Mouse (Mus musculus) heart, embryonic 13.5 days (tissue): ENCODE data around the gene Cntnap5a. TPM values are rescaled to one million over a fixed set of nuclear protein-coding genes. Genes with fewer than 3 reads are reported as not detected.

ENCODE experiments used
- ATAC-seq: fragments of 200-750 bp; cut with Nextera tagmentation; 2 replicates; pipeline ENCODE4 v1.8.0; 2017; ENCODE audit warnings: moderate TSS enrichment; ENCODE audit not compliant: insufficient number of reproducible peaks, low FRiP score, low TSS enrichment; ENCODE audit errors: extremely low read depth
- H3K27ac ChIP-seq: fragments of 300-500 bp; sonication (generic); replicated peaks from 2 replicates; pipeline ENCODE4 v1.5.1; 2015; ENCODE audit warnings: moderate library complexity, mild to moderate bottlenecking, inconsistent platforms
- H3K27me3 ChIP-seq: fragments of 300-500 bp; sonication (generic); replicated peaks from 2 replicates; pipeline ENCODE4 v1.6.1; 2015; ENCODE audit warnings: mild to moderate bottlenecking, inconsistent platforms
- H3K36me3 ChIP-seq: fragments of 300-500 bp; sonication (generic); 2 replicates; pipeline ENCODE4 v1.6.1; 2015; ENCODE audit warnings: mild to moderate bottlenecking, inconsistent platforms
- H3K4me1 ChIP-seq: fragments of 300-500 bp; sonication (generic); 2 replicates; pipeline ENCODE4 v1.6.1; 2015; ENCODE audit warnings: inconsistent platforms
- H3K4me2 ChIP-seq: fragments of 300-500 bp; sonication (generic); 2 replicates; pipeline ENCODE4 v1.6.1; 2015; ENCODE audit warnings: inconsistent platforms, mild to moderate bottlenecking, moderate library complexity
- H3K4me3 ChIP-seq: fragments of 300-500 bp; sonication (generic); 2 replicates; pipeline ENCODE4 v1.5.1; 2015; ENCODE audit warnings: moderate library complexity, mild to moderate bottlenecking, inconsistent platforms
- H3K9ac ChIP-seq: fragments of 300-500 bp; sonication (generic); 2 replicates; pipeline ENCODE4 v1.6.1; 2015; ENCODE audit warnings: inconsistent platforms, mild to moderate bottlenecking, moderate library complexity
- H3K9me3 ChIP-seq: fragments of 300-500 bp; sonication (generic); 2 replicates; pipeline ENCODE4 v1.6.1; 2016; ENCODE audit warnings: inconsistent platforms
- WGBS: fragments of 180-500 bp; shearing (Covaris S2); methylation state at CpG from one replicate; pipeline ENCODE4 v1.1.7; 2015; ENCODE audit warnings: mixed read lengths; 5-methylcytosine and 5-hydroxymethylcytosine counted together
- polyA plus RNA-seq: library from polyadenylated mRNA; unstranded; fragments of >200 nt; fragmentation: Nextera tagmentation; extraction: Ambion mirVana; gene quantifications from 2 replicates; pipeline ENCODE4 v1.2.1, GENCODE M21; 2015

The Cntnap5a gene
- polyA plus RNA-seq, 1 experiment from 2014 or later: 0.01 TPM

DNA sequence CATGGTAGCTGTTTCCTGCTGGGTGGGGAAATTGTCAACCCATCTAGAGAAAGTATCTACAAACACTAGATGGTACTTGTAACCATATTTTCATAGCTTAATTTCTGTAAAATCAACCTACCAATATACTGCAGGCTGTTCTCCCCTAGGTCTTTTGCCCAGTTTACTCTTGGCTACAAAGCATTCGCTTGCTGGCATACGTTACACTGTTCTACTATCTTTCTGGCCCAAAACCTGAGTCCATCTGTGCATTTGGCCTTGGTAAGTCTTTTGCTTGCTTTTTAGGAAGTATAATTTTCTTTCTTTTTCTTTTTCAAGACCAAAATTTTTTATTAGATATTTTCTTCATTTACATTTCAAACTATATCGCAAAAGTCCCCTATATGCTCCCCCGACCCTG is 686.3 kb downstream of the Cntnap5a start:
- H3K27me3 ChIP-seq: no peaks in the 10 kb centered on the region
- no peak for ATAC-seq
- H3K36me3 ChIP-seq: no peaks in the 10 kb centered on the region
- H3K9me3 ChIP-seq: no peaks in the 10 kb centered on the region
- H3K9ac ChIP-seq: no peak overlapping the region
- H3K4me2 ChIP-seq: no peak overlapping the region
- no peaks in the 10 kb centered on the region for H3K4me1 ChIP-seq
- 89% methylated on average over 4 of the region's 4 CpGs for WGBS
- H3K4me3 ChIP-seq: no peak overlapping the region
- no peak overlapping the region for H3K27ac ChIP-seq

DNA sequence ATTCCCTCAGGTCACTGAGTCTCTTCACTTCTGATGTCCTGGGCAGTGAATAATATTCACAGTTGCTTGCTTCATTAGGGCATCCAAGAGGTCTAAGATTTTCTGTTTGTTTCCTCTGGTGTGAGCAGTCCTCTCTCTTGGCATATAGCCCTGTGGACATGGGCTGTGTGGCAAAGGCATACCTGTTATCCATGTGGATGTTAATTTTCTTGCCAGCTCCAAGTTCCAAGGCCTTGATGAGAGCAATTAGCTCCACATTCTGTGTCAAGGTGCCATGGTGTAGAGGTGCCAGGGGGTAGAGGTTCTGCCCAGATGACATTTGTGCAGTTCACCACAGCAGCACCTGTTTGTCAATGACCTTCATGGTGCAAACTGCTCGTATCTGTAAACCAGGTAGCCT is 689.0 kb downstream of the Cntnap5a start:
- ATAC-seq: no peak

DNA sequence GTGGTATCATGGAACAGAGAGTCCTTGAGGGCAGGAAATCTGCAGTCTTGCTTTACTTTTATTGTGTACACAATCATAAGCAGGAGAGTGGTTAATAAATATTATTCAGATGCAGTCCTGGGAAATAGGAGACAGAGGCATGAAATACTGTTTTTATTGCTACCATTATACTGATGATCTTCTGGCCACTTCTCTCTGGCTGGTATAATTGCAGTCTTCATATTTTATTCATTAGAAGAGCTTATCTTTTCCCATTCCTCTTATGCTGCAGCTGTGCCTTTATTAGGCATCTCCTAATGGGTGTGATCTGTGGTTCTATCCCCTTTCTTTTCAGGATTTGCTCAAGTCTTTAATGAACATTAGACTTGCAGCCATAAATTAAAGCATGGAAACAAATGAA is 707.8 kb downstream of the Cntnap5a start:
- Histone ChIP-seq H3K4me3 (no peak overlapping the region), H3K27me3 (no peaks in the 10 kb centered on the region), H3K9me3 (no peaks in the 10 kb centered on the region), H3K27ac (no peak overlapping the region), H3K4me1 (no peaks in the 10 kb centered on the region), H3K36me3 (no peaks in the 10 kb centered on the region), H3K9ac (no peak overlapping the region), H3K4me2 (no peak overlapping the region)
- ATAC-seq: no peak

More for the DNA sequence above, 689.0 kb downstream of the Cntnap5a start:
- Histone ChIP-seq H3K4me3 (no peak overlapping the region), H3K36me3 (no peaks in the 10 kb centered on the region), H3K4me2 (no peak overlapping the region), H3K9ac (no peak overlapping the region), H3K27ac (no peak overlapping the region), H3K4me1 (no peaks in the 10 kb centered on the region), H3K9me3 (no peaks in the 10 kb centered on the region), H3K27me3 (no peaks in the 10 kb centered on the region)
- WGBS: 70% methylated on average over 1 of the region's 1 CpGs

DNA sequence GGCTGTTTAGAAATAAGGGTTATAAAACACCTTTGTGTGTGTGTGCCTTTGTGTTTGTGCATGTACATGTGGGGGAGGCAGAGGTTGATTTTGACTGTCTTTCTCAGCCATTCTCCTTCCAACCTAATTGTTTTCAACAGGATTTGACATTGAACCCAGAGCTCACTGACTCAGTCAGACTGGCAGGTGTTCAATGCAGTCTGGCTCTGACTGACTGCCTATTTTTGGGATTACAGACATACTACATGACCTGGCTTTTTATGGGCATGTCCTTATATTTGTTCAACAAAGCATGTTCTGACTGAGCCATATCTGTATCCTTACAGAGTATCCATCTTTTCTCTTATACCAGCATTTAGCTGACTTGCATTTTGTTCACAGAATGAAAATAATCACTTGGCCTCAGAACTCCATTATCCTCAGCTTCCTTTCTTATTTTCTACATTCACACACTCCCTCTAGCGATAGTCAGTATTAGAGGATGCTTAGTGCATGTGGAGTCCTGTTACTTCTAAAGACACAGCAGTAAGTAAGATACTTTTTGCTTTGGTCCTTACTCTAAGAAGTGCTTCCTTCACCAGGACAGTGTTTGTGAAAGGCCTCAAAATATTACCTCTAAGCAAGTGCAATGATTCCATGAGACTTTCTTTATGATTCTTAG is 717.6 kb downstream of the Cntnap5a start:
- H3K4me2 ChIP-seq: no peak overlapping the region
- no peak overlapping the region for H3K4me3 ChIP-seq
- ATAC-seq: no peak
- WGBS: 56% methylated on average over 1 of the region's 1 CpGs
- H3K9me3 ChIP-seq: no peaks in the 10 kb centered on the region
- no peaks in the 10 kb centered on the region for H3K36me3 ChIP-seq
- no peaks in the 10 kb centered on the region for H3K4me1 ChIP-seq
- no peaks in the 10 kb centered on the region for H3K27me3 ChIP-seq
- H3K27ac ChIP-seq: no peak overlapping the region
- no peak overlapping the region for H3K9ac ChIP-seq

DNA sequence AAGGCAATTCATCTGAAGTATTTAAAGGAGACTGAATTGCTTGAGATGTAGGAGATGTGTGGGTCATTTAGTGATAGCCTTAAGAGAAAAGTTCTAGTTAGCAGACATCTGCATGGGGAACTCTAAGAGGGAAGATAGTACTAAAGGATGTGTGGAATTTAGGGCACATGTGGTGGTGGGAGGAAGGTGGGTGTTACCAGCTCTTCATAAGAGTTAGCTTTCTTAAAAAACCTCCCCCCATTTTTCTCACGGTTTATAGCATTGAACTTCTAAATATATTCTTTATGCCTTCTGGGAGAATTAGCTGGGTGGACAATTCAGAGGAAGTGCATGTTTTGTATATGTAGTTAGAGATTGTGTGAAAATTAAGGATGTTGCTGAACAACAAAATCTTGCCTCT is 725.3 kb downstream of the Cntnap5a start:
- H3K36me3 ChIP-seq: no peaks in the 10 kb centered on the region
- H3K27me3 ChIP-seq: no peaks in the 10 kb centered on the region
- H3K4me2 ChIP-seq: no peak overlapping the region
- no peak overlapping the region for H3K9ac ChIP-seq
- no peak overlapping the region for H3K27ac ChIP-seq
- 71% methylated on average over 1 of the region's 1 CpGs for WGBS
- no peaks in the 10 kb centered on the region for H3K9me3 ChIP-seq
- H3K4me1 ChIP-seq: no peaks in the 10 kb centered on the region
- H3K4me3 ChIP-seq: no peak overlapping the region
- no peak for ATAC-seq

DNA sequence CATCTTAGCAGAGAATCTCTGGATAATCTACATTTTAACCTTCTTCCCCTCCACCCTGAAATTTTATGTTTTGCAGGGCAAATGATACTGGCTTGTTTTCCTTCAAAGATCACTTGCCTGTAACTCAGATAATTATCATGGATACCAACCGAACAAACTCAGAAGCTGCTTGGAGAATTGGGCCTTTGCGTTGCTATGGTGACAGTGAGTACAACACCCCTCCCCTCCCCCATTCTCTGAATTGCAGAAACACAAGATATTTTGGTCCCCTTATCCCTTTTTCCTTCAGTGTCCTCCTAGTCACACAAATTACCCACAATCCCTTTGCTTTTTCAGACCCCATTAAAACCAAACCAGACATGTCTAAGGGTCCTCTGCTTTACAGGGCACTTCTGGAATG is 743.8 kb downstream of the Cntnap5a start:
- Histone ChIP-seq H3K4me1 (no peaks in the 10 kb centered on the region), H3K27me3 (no peaks in the 10 kb centered on the region), H3K36me3 (no peaks in the 10 kb centered on the region), H3K27ac (no peak overlapping the region), H3K9me3 (no peaks in the 10 kb centered on the region), H3K9ac (no peak overlapping the region), H3K4me2 (no peak overlapping the region), H3K4me3 (no peak overlapping the region)
- no peak for ATAC-seq
- 56% methylated on average over 2 of the region's 2 CpGs for WGBS

DNA sequence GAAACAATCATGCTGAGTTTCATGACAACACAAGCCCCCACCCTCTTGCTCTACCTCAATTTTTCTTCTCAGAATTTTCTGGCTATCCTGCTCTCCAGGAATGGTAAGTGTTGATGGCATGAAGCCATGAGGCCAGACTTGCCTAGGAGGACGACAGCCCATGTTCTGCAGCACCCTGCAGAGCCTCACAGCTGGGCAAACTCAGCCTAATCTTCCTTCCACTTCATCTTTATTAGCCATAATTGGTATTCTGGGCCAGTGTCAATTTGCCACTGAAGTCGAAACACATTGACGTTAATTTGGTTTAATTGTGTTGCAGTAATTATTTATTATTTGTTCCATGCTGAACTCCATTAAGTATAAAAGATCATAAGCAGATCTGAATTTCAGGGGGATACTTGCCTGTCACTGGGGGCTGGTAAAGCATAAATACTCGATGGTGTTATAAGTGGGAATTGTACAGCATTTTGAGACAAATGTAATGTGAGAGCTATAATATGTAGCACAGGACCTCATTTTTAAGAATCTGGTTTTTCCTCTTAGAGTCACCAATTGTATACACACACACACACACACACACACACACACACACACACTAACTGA is 770.7 kb downstream of the Cntnap5a start:
- no peak overlapping the region for H3K4me2 ChIP-seq
- no peak for ATAC-seq
- no peaks in the 10 kb centered on the region for H3K4me1 ChIP-seq

DNA sequence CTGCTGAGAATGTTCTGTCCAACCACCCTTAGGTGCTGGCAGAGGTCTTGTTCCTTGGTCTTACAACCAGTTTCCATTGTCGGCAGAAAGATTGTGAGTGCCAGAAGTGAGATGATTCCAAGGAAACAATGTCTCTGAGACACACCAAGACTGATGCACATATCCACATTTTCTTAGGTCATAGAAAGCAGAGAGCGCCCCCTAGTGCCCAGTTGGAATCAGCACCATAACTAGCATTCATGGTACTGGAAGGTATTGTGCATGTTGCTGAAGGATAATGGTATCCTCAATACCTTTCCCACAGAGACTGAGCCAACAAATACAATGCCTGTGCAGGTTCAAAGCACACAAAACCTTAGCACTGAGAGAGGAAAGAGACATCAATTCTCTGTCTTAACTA is 793.1 kb downstream of the Cntnap5a start:
- ATAC-seq: no peak
- 19% methylated on average over 2 of the region's 2 CpGs for WGBS
- no peaks in the 10 kb centered on the region for H3K36me3 ChIP-seq
- no peak overlapping the region for H3K27ac ChIP-seq
- H3K4me1 ChIP-seq: no peaks in the 10 kb centered on the region
- H3K4me2 ChIP-seq: no peak overlapping the region
- H3K27me3 ChIP-seq: no peaks in the 10 kb centered on the region
- H3K9me3 ChIP-seq: no peaks in the 10 kb centered on the region
- H3K9ac ChIP-seq: no peak overlapping the region
- H3K4me3 ChIP-seq: no peak overlapping the region

More for the DNA sequence above, 770.7 kb downstream of the Cntnap5a start:
- no peaks in the 10 kb centered on the region for H3K9me3 ChIP-seq
- no peak overlapping the region for H3K4me3 ChIP-seq
- no peak overlapping the region for H3K9ac ChIP-seq
- H3K36me3 ChIP-seq: no peaks in the 10 kb centered on the region
- H3K27ac ChIP-seq: no peak overlapping the region
- H3K27me3 ChIP-seq: no peaks in the 10 kb centered on the region
- 63% methylated on average over 4 of the region's 4 CpGs for WGBS

DNA sequence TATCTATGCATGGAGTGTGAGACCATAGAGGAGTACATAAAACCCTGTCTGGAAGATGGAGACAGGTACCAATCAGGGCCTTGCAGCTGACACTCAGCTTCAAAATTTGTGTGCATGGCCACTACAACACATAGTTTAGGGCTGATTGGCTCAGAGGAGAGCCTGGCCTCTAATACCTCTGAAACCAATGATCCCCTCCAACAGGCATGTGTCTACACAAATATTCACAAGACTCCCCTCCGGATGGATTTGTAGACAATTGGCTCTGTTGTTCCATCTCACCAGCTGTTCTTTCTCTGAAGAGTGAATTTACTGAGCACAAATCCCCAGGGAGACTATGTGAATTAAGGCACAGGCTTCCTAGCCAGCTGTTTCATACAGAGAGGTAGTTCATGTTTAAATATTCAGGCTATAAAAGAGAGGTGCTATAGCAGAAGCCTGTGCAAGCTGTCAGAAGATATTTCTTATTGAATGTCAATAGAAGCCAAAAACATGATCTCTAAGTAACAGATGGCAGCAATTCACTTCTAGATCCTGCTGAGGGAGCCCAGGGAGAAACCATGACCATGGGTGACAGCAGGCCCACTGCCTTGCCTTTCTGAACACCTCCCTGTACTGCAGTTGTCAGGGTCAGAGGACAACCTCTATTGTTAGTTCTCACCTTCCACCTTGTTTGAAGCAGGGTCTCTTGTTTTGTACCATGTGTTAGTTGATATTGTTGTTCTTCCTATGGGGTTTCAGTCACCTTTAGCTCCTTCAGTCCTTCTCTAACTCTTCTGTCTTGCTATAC is 804.4 kb downstream of the Cntnap5a start:
- Histone ChIP-seq H3K27ac (no peak overlapping the region), H3K36me3 (no peaks in the 10 kb centered on the region), H3K9ac (no peak overlapping the region), H3K9me3 (no peaks in the 10 kb centered on the region), H3K27me3 (no peaks in the 10 kb centered on the region), H3K4me2 (no peak overlapping the region), H3K4me3 (no peak overlapping the region), H3K4me1 (no peaks in the 10 kb centered on the region)
- 53% methylated on average over 1 of the region's 1 CpGs for WGBS
- no peak for ATAC-seq

DNA sequence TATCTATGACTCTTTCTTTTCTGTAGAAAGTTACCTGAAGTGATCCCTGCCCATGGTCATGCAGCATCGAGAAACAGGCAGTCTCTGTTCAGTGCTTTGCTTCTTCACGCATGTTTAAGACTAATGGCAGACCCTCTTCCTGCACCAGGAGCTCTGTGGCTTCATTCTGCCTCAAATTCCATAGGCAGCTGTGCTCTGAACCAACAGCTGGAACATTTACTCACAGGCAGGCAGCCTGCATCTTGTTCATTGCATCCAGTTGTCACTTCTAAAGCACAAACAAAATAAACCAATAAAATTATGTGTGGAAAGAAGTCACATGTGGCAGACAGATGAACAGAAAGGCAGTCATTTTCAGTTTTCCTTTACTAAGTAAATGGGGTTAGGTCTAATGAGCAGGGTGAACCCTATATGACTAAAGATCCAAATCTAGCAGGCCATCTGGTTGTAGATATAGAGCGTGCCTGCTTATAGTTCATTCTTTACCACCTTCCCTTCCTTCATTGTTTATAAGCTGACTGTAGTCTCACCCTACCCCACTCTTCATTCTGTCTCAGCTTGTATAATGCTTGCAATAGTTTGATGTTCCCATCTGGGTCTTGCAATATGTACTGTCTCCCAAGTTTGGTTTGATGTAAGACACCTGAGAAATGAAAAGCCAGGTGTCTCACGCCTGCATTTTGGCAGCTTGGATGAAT is 893.6 kb downstream of the Cntnap5a start:
- Histone ChIP-seq H3K4me2 (no peak overlapping the region), H3K4me3 (no peak overlapping the region), H3K4me1 (no peaks in the 10 kb centered on the region), H3K27me3 (no peaks in the 10 kb centered on the region), H3K9me3 (no peaks in the 10 kb centered on the region), H3K9ac (no peak overlapping the region), H3K27ac (no peak overlapping the region), H3K36me3 (no peaks in the 10 kb centered on the region)
- WGBS: 60% methylated on average over 4 of the region's 4 CpGs
- ATAC-seq: no peak

DNA sequence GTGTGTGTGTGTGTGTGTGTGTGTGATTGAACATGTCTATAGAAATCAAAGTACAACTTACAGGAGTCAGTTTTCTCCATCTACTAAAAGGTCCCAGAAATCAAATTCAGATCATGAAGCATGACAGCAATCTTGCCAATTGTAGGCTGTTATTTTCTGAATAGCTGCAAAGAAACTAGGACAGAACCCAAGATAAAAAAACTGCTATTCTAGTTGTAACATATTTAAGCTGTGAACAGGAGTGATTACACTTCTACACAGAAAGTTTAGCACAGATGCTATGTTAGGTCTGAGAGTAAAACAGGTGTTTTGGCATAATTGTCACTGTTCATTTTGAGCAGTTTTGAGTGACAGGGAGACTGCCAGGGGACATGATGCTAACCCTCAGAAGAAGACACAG is 931.7 kb downstream of the Cntnap5a start:
- Histone ChIP-seq H3K36me3 (no peaks in the 10 kb centered on the region), H3K9ac (no peak overlapping the region), H3K4me1 (no peaks in the 10 kb centered on the region), H3K27ac (no peak overlapping the region), H3K9me3 (no peaks in the 10 kb centered on the region), H3K4me2 (no peak overlapping the region), H3K27me3 (no peaks in the 10 kb centered on the region), H3K4me3 (no peak overlapping the region)
- ATAC-seq: no peak
